Comparison of ENCODE assay signal across 28 mouse cellular contexts in the genomic region with DNA sequence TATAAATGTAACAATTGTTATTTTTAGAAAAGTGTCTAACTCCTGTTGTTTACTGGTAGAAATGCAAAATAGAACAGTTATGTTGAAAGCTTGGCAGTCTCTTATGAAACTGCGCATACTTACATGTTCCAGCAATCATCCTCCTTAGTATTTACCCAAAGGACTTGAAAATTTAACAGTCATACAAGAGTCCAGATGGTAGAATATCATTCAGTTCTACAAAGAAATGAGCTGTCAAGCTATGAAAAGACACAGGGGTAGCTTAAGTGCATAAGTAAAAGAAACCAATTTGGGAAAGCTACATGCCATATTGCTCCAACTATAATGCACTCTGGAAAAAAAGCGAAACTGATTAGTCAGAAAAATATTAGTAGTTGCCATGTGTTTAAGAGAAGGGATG.
DNase-seq lines count a peak whose midpoint lies in the region; ATAC-seq and TF ChIP-seq lines count a peak whose summit lies in the region.
"Had no signal": no experiment of that assay in that cellular context is flagged by ENCODE, and none has a peak within 500 bp of the region (broad histone marks: within the 10 kb centered on the region; RNA-seq: fewer than 3 reads in every experiment).

No protein-coding gene starts in this region.

- peak; percentile 8 for DNase-seq in embryonic facial prominence, embryonic 14.5 days (ENCODE audit: low spot score)
- DNase-seq in embryonic facial prominence, embryonic 10.5 days (ENCODE audit: low spot score) = no peak
- DNase-seq in forebrain, embryonic 10.5 days (ENCODE audit: extremely low spot score, low spot score) = no peak
- peak; percentile 49 for DNase-seq in brain, adult 2 months (ENCODE audit: low read depth, low spot score)
- DNase-seq in forebrain, postnatal 0 days = peak; percentile 44
- DNase-seq in c-Kit-positive CD71-positive TER-119-positive erythroid progenitor cells, embryonic 14.5 days (ENCODE audit: low spot score) = no peak
- DNase-seq: adrenal gland, postnatal 10 days; adrenal gland, postnatal 36 days; cerebellum, adult 18-20 months; cerebellum, adult 9-10 months; cerebellum, postnatal 14 days; embryo, embryonic 11 days; gastrocnemius, postnatal 25 days; heart, adult 18-20 months; heart, postnatal 10 days; heart, postnatal 36 days; kidney, adult 11 months; kidney, adult 8-10 months had no signal

- H3K9ac ChIP-seq in embryonic facial prominence, embryonic 14.5 days (ENCODE audit: low read depth, low read length) = no peak overlapping the region
- H3K9ac ChIP-seq in forebrain, embryonic 15.5 days (replicated peaks) = no peak overlapping the region
- no peak overlapping the region for H3K9ac ChIP-seq in forebrain, postnatal 0 days
- H3K9ac ChIP-seq in kidney, embryonic 14.5 days (ENCODE audit: low read depth, low read length) = no peak overlapping the region
- H3K9ac ChIP-seq: embryonic facial prominence, embryonic 15.5 days; heart, embryonic 12.5 days; heart, embryonic 15.5 days; hindbrain, embryonic 13.5 days; intestine, embryonic 15.5 days had no signal

- ATAC-seq in embryonic facial prominence, embryonic 14.5 days (ENCODE audit: low read depth) = no peak
- ATAC-seq in forebrain, embryonic 15.5 days (replicated peaks) = peak; percentile 85
- ATAC-seq in forebrain, postnatal 0 days = peak; percentile 98
- no peak for ATAC-seq in kidney, embryonic 14.5 days (ENCODE audit: low FRiP score, low TSS enrichment)
- ATAC-seq: activated CD4-positive, CD25-positive, alpha-beta regulatory T cell, adult 4 months; hindbrain, embryonic 16.5 days; intestine, embryonic 15.5 days had no signal

- H3K4me1 ChIP-seq in embryonic facial prominence, embryonic 14.5 days (ENCODE audit: control insufficient read depth, insufficient read depth, low read length) = no peaks in the 10 kb centered on the region
- no peaks in the 10 kb centered on the region for H3K4me1 ChIP-seq in embryonic facial prominence, embryonic 10.5 days
- no peaks in the 10 kb centered on the region for H3K4me1 ChIP-seq in forebrain, embryonic 15.5 days
- H3K4me1 ChIP-seq in forebrain, embryonic 10.5 days = no peaks in the 10 kb centered on the region
- H3K4me1 ChIP-seq in forebrain, postnatal 0 days (ENCODE audit: insufficient read depth) = no peaks in the 10 kb centered on the region
- no peaks in the 10 kb centered on the region for H3K4me1 ChIP-seq in kidney, embryonic 14.5 days (ENCODE audit: control insufficient read depth, insufficient read depth, low read length)
- H3K4me1 ChIP-seq: embryonic facial prominence, embryonic 15.5 days; heart, embryonic 12.5 days; heart, embryonic 15.5 days; hindbrain, embryonic 10.5 days; hindbrain, embryonic 13.5 days; intestine, embryonic 15.5 days had no signal

- no peak overlapping the region for H3K4me3 ChIP-seq in embryonic facial prominence, embryonic 14.5 days (ENCODE audit: low read depth, low read length)
- no peak overlapping the region for H3K4me3 ChIP-seq in embryonic facial prominence, embryonic 10.5 days
- no peak overlapping the region for H3K4me3 ChIP-seq in forebrain, embryonic 15.5 days
- no peak overlapping the region for H3K4me3 ChIP-seq in forebrain, embryonic 10.5 days
- H3K4me3 ChIP-seq in forebrain, postnatal 0 days (ENCODE audit: low read depth, low read length) = no peak overlapping the region
- no peak overlapping the region for H3K4me3 ChIP-seq in kidney, embryonic 14.5 days (ENCODE audit: low read length)
- H3K4me3 ChIP-seq: embryonic facial prominence, embryonic 15.5 days; heart, embryonic 12.5 days; heart, embryonic 15.5 days; hindbrain, embryonic 10.5 days; hindbrain, embryonic 13.5 days; intestine, embryonic 15.5 days had no signal

- no peak overlapping the region for H3K4me2 ChIP-seq in embryonic facial prominence, embryonic 14.5 days (ENCODE audit: low read depth, low read length)
- no peak overlapping the region for H3K4me2 ChIP-seq in forebrain, embryonic 15.5 days (replicated peaks)
- no peak overlapping the region for H3K4me2 ChIP-seq in forebrain, postnatal 0 days (ENCODE audit: low read depth)
- H3K4me2 ChIP-seq in kidney, embryonic 14.5 days (replicated peaks; ENCODE audit: low read depth, low read length) = no peak overlapping the region
- H3K4me2 ChIP-seq: embryonic facial prominence, embryonic 15.5 days; heart, embryonic 12.5 days; heart, embryonic 15.5 days; hindbrain, embryonic 13.5 days; intestine, embryonic 15.5 days had no signal

- TF ChIP-seq CTCF in forebrain, postnatal 0 days (IDR thresholded peaks at IDR 0.05; ENCODE audit: low read depth) = no peak

- H3K27me3 ChIP-seq in embryonic facial prominence, embryonic 14.5 days (replicated peaks; ENCODE audit: control insufficient read depth, insufficient read depth, low read length) = no peaks in the 10 kb centered on the region
- H3K27me3 ChIP-seq in embryonic facial prominence, embryonic 10.5 days (replicated peaks; ENCODE audit: low read depth, poor library complexity, severe bottlenecking) = no peaks in the 10 kb centered on the region
- H3K27me3 ChIP-seq in forebrain, embryonic 15.5 days = no peaks in the 10 kb centered on the region
- no peaks in the 10 kb centered on the region for H3K27me3 ChIP-seq in forebrain, embryonic 10.5 days (ENCODE audit: poor library complexity, severe bottlenecking)
- no peaks in the 10 kb centered on the region for H3K27me3 ChIP-seq in forebrain, postnatal 0 days (ENCODE audit: insufficient read depth, low read length)
- H3K27me3 ChIP-seq in kidney, embryonic 14.5 days (ENCODE audit: control insufficient read depth, insufficient read depth, low read length) = no peaks in the 10 kb centered on the region
- H3K27me3 ChIP-seq: embryonic facial prominence, embryonic 15.5 days; heart, embryonic 12.5 days; heart, embryonic 15.5 days; hindbrain, embryonic 13.5 days; intestine, embryonic 15.5 days had no signal

- WGBS in embryonic facial prominence, embryonic 14.5 days = 76% methylated on average over 2 of the region's 2 CpGs
- 97% methylated on average over 2 of the region's 2 CpGs for WGBS in embryonic facial prominence, embryonic 10.5 days
- 75% methylated on average over 2 of the region's 2 CpGs for WGBS in forebrain, embryonic 15.5 days
- 96% methylated on average over 2 of the region's 2 CpGs for WGBS in forebrain, embryonic 10.5 days
- WGBS in forebrain, postnatal 0 days = 56% methylated on average over 2 of the region's 2 CpGs
- 95% methylated on average over 2 of the region's 2 CpGs for WGBS in kidney, embryonic 14.5 days

- H3K36me3 ChIP-seq in embryonic facial prominence, embryonic 14.5 days (ENCODE audit: control insufficient read depth, insufficient read depth, low read length) = no peaks in the 10 kb centered on the region
- H3K36me3 ChIP-seq in embryonic facial prominence, embryonic 10.5 days (replicated peaks) = no peaks in the 10 kb centered on the region
- H3K36me3 ChIP-seq in forebrain, embryonic 15.5 days = no peaks in the 10 kb centered on the region
- no peaks in the 10 kb centered on the region for H3K36me3 ChIP-seq in forebrain, embryonic 10.5 days (replicated peaks)
- H3K36me3 ChIP-seq in forebrain, postnatal 0 days (ENCODE audit: insufficient read depth) = no peaks in the 10 kb centered on the region
- H3K36me3 ChIP-seq in kidney, embryonic 14.5 days (ENCODE audit: control insufficient read depth, insufficient read depth, low read length) = no peaks in the 10 kb centered on the region
- H3K36me3 ChIP-seq: embryonic facial prominence, embryonic 15.5 days; heart, embryonic 12.5 days; heart, embryonic 15.5 days; hindbrain, embryonic 10.5 days; hindbrain, embryonic 13.5 days; intestine, embryonic 15.5 days had no signal

- 0 out of 2 replicates have a peak, but pooled peaks cover 6% of the 10 kb centered on the region for H3K9me3 ChIP-seq in embryonic facial prominence, embryonic 14.5 days (ENCODE audit: control insufficient read depth, low read length)
- H3K9me3 ChIP-seq in embryonic facial prominence, embryonic 10.5 days = no peaks in the 10 kb centered on the region
- H3K9me3 ChIP-seq in forebrain, embryonic 15.5 days = no peaks in the 10 kb centered on the region
- H3K9me3 ChIP-seq in forebrain, embryonic 10.5 days = no peaks in the 10 kb centered on the region
- H3K9me3 ChIP-seq in forebrain, postnatal 0 days (ENCODE audit: low read length) = no peaks in the 10 kb centered on the region
- no peaks in the 10 kb centered on the region for H3K9me3 ChIP-seq in kidney, embryonic 14.5 days (ENCODE audit: control insufficient read depth, low read length)
- H3K9me3 ChIP-seq: embryonic facial prominence, embryonic 15.5 days; heart, embryonic 12.5 days; heart, embryonic 15.5 days; hindbrain, embryonic 10.5 days; hindbrain, embryonic 13.5 days; intestine, embryonic 15.5 days had no signal

- no peak overlapping the region for H3K27ac ChIP-seq in embryonic facial prominence, embryonic 14.5 days (replicated peaks; ENCODE audit: low read depth, low read length)
- H3K27ac ChIP-seq in embryonic facial prominence, embryonic 10.5 days (replicated peaks) = no peak overlapping the region
- no peak overlapping the region for H3K27ac ChIP-seq in forebrain, embryonic 15.5 days (replicated peaks)
- no peak overlapping the region for H3K27ac ChIP-seq in forebrain, embryonic 10.5 days
- no peak overlapping the region for H3K27ac ChIP-seq in forebrain, postnatal 0 days (ENCODE audit: low read depth, low read length)
- H3K27ac ChIP-seq in kidney, embryonic 14.5 days (ENCODE audit: low read depth, low read length) = no peak overlapping the region
- H3K27ac ChIP-seq: embryonic facial prominence, embryonic 15.5 days; heart, embryonic 15.5 days; hindbrain, embryonic 10.5 days; hindbrain, embryonic 13.5 days; intestine, embryonic 15.5 days had no signal

Comparison
In these comparisons a context has a peak if more than half of its experiments do, and no peak if none do; other contexts are left out.
1. DNase-seq: peak in embryonic facial prominence, embryonic 14.5 days (single experiment), brain, adult 2 months (single experiment) and forebrain, postnatal 0 days (single experiment); none in embryonic facial prominence, embryonic 10.5 days (single experiment), forebrain, embryonic 10.5 days (single experiment) and c-Kit-positive CD71-positive TER-119-positive erythroid progenitor cells, embryonic 14.5 days (single experiment).
2. ATAC-seq: peak in forebrain, embryonic 15.5 days (single experiment) and forebrain, postnatal 0 days (single experiment); none in embryonic facial prominence, embryonic 14.5 days (single experiment) and kidney, embryonic 14.5 days (single experiment).